Mouse (Mus musculus) retina, adult 2 months (tissue): ENCODE measurements around the gene 2810004N23Rik.

Source experiments
- DNase-seq: peaks from one replicate; pipeline ENCODE4 v3.0.0-alpha.2; 2012; ENCODE audit warnings: low read depth, low spot score

Gene 2810004N23Rik

GRCm38 (mm10) chr8:124823497-124823896, 39.4 kb downstream of the 2810004N23Rik start:
- no peak for DNase-seq

- DNase-seq: no peak
Measured at GRCm38 (mm10) chr8:124820125-124820524, 42.8 kb downstream of the 2810004N23Rik start.

- no peak for DNase-seq
Measured at GRCm38 (mm10) chr8:124819612-124820115, 43.3 kb downstream of the 2810004N23Rik start.

- DNase-seq: no peak
Measured at GRCm38 (mm10) chr8:124817361-124817760, 45.6 kb downstream of the 2810004N23Rik start.

GRCm38 (mm10) chr8:124816866-124817265, 46.1 kb downstream of the 2810004N23Rik start:
- DNase-seq: no peak

GRCm38 (mm10) chr8:124815870-124816269, 47.0 kb downstream of the 2810004N23Rik start:
- DNase-seq: no peak

- DNase-seq: no peak
Measured at GRCm38 (mm10) chr8:124813326-124813725, 49.6 kb downstream of the 2810004N23Rik start.

- no peak for DNase-seq
Measured at GRCm38 (mm10) chr8:124810689-124811394, 52.1 kb downstream of the 2810004N23Rik start.

- no peak for DNase-seq
Measured at GRCm38 (mm10) chr8:124810056-124810610, 52.8 kb downstream of the 2810004N23Rik start.

GRCm38 (mm10) chr8:124809419-124809818, 53.5 kb downstream of the 2810004N23Rik start:
- DNase-seq: no peak

GRCm38 (mm10) chr8:124805990-124806389, 56.9 kb downstream of the 2810004N23Rik start:
- no peak for DNase-seq

- no peak for DNase-seq
Measured at GRCm38 (mm10) chr8:124803824-124804702, 58.9 kb downstream of the 2810004N23Rik start.

- no peak for DNase-seq
Measured at GRCm38 (mm10) chr8:124800542-124800941, 62.4 kb downstream of the 2810004N23Rik start.

GRCm38 (mm10) chr8:124795781-124796488, 67.0 kb downstream of the 2810004N23Rik start:
- DNase-seq: no peak

GRCm38 (mm10) chr8:124794486-124794780, 68.5 kb downstream of the 2810004N23Rik start:
- DNase-seq: peak; percentile 58

GRCm38 (mm10) chr8:124793661-124794485, 69.0 kb downstream of the 2810004N23Rik start:
- no peak for DNase-seq

- no peak for DNase-seq
Measured at GRCm38 (mm10) chr8:124793172-124793651, 69.7 kb downstream of the 2810004N23Rik start.

GRCm38 (mm10) chr8:124792708-124793107, 70.2 kb downstream of the 2810004N23Rik start, which contains the start of gene Trim67:
Trim67 (plus strand) TSS chr8:124793092.
- peak; percentile 64 for DNase-seq

GRCm38 (mm10) chr8:124792186-124792585, 70.7 kb downstream of the 2810004N23Rik start:
- no peak for DNase-seq

GRCm38 (mm10) chr8:124791751-124792150, 71.2 kb downstream of the 2810004N23Rik start:
- no peak for DNase-seq
